Mouse (Mus musculus): ENCODE results near the gene Jmjd6. TPM values are rescaled to one million over a fixed set of nuclear protein-coding genes. Genes with fewer than 3 reads are reported as not detected.

The Jmjd6 gene
- 81.4 and 81.8 TPM in 2 replicates for polyA plus RNA-seq (2014; fragmentation: Nextera tagmentation; extraction: Ambion mirVana)

DNA sequence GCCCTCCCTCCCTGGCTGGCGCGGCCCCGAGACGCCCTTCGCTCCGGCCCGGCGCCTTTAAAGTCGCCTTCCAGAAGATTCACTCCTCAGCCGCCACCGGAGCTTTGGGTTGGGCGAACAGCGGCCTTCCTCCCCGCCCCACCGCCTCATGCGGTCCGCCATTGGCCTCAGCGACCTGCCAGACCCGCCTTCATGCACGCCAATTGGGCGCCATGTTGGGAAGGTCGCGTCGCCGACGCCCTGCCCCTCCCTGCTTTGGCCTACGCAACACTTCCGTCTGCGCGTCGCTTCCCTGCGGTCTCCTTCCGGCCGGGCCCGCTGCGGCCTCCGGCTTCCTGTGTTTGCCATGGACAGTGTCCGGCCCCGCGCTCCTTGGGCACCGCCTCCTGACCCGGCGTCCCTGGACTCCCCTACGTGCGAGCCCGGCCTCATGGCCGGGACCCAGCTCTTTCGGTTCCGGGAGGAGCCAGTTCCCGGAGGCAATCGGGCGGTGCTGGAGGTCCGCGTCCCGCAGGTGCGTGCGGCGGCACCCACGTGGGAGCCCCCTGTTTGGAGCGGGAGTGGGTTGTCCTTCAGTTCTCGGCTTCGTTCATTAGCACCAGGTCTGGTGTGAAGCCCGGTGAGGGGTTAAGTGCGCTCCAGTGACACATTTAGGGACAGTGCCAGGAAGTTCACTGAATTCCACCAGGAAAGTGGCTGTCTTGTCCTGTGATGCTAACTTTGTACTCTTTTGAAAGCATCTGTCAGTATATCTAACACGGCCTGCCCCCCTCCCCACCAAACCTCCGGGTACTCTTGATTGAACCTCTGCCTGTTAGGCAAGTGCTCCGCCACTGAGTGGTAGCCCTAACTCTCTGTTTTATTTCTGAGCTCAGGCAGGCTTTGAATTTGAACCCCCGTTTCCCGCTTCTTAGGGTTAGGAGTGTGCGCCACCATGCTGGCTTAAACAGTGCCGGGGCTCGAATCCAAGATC, at the start of gene Jmjd6, which contains the start of gene Mettl23:
Jmjd6 (minus strand) TSS at position 189 of the 973 bp plus-strand sequence.
Mettl23 (plus strand) TSS at position 18 of the 973 bp plus-strand sequence.
- Histone ChIP-seq H3K36me3 (ENCODE audit: control insufficient read depth, insufficient read depth, low read length) (peaks cover 15% of the 10 kb centered on the region), H3K4me3 (ENCODE audit: low read depth, low read length) (peak within 1 kb of the TSS; percentile 90), H3K9me3 (ENCODE audit: control insufficient read depth, low read length) (no peaks in the 10 kb centered on the region), H3K27me3 (ENCODE audit: control insufficient read depth, insufficient read depth, low read length) (no peaks in the 10 kb centered on the region), H3K27ac (replicated peaks; ENCODE audit: low read depth, low read length) (peak within 1 kb of the TSS; percentile 92), H3K4me1 (ENCODE audit: control insufficient read depth, insufficient read depth, low read length) (peaks cover 21% of the 10 kb centered on the region), H3K4me2 (ENCODE audit: low read depth, severe bottlenecking) (peak within 1 kb of the TSS; percentile 74), H3K9ac (ENCODE audit: low read length) (peak within 1 kb of the TSS; percentile 85)
- DNase-seq (ENCODE audit: low spot score) (peak; percentile 96), ATAC-seq (ENCODE audit: insufficient number of reproducible peaks, low FRiP score, low TSS enrichment, low read depth) (peak; percentile 96)
- under 1% methylated on average over 72 of the region's 72 CpGs for WGBS

- no peak overlapping the region for H3K9ac ChIP-seq (ENCODE audit: low read length)
- ATAC-seq (ENCODE audit: insufficient number of reproducible peaks, low FRiP score, low TSS enrichment, low read depth) (no peak), DNase-seq (ENCODE audit: low spot score) (no peak)
- no peaks in the 10 kb centered on the region for H3K36me3 ChIP-seq (ENCODE audit: control insufficient read depth, insufficient read depth, low read length)
- H3K4me3 ChIP-seq (ENCODE audit: low read depth, low read length) = no peak overlapping the region
- no peaks in the 10 kb centered on the region for H3K27me3 ChIP-seq (ENCODE audit: control insufficient read depth, insufficient read depth, low read length)
- H3K27ac ChIP-seq (replicated peaks; ENCODE audit: low read depth, low read length) = no peak overlapping the region
- no peaks in the 10 kb centered on the region for H3K9me3 ChIP-seq (ENCODE audit: control insufficient read depth, low read length)
- WGBS = 47% methylated on average over 5 of the region's 5 CpGs
- no peak overlapping the region for H3K4me2 ChIP-seq (ENCODE audit: low read depth, severe bottlenecking)
- peaks cover 7% of the 10 kb centered on the region; the same call in 1 of the 2 replicates for H3K4me1 ChIP-seq (ENCODE audit: control insufficient read depth, insufficient read depth, low read length)
Measured at GRCm38 (mm10) chr11:116887136-116887535, 43.9 kb upstream of the Jmjd6 start.

GRCm38 (mm10) chr11:116885275-116886151, 42.3 kb upstream of the Jmjd6 start:
- WGBS = 2% methylated on average over 28 of the region's 28 CpGs
- no peak overlapping the region for H3K27ac ChIP-seq (replicated peaks; ENCODE audit: low read depth, low read length)
- DNase-seq (ENCODE audit: low spot score) (peak; percentile 92), ATAC-seq (ENCODE audit: insufficient number of reproducible peaks, low FRiP score, low TSS enrichment, low read depth) (no peak)
- peak overlapping the region; percentile 21; the same call in 1 of the 2 replicates for H3K4me2 ChIP-seq (ENCODE audit: low read depth, severe bottlenecking)
- H3K9ac ChIP-seq (ENCODE audit: low read length) = no peak overlapping the region
- no peak overlapping the region for H3K4me3 ChIP-seq (ENCODE audit: low read depth, low read length)
- H3K4me1 ChIP-seq (ENCODE audit: control insufficient read depth, insufficient read depth, low read length) = peaks cover 7% of the 10 kb centered on the region; the same call in 1 of the 2 replicates
- H3K27me3 ChIP-seq (ENCODE audit: control insufficient read depth, insufficient read depth, low read length) = no peaks in the 10 kb centered on the region
- H3K9me3 ChIP-seq (ENCODE audit: control insufficient read depth, low read length) = no peaks in the 10 kb centered on the region
- H3K36me3 ChIP-seq (ENCODE audit: control insufficient read depth, insufficient read depth, low read length) = no peaks in the 10 kb centered on the region

- no peak for ATAC-seq (ENCODE audit: insufficient number of reproducible peaks, low FRiP score, low TSS enrichment, low read depth)
- Histone ChIP-seq H3K4me3 (ENCODE audit: low read depth, low read length) (no peak overlapping the region), H3K4me2 (ENCODE audit: low read depth, severe bottlenecking) (no peak overlapping the region), H3K36me3 (ENCODE audit: control insufficient read depth, insufficient read depth, low read length) (no peaks in the 10 kb centered on the region), H3K27ac (replicated peaks; ENCODE audit: low read depth, low read length) (no peak overlapping the region), H3K9me3 (ENCODE audit: control insufficient read depth, low read length) (no peaks in the 10 kb centered on the region), H3K27me3 (ENCODE audit: control insufficient read depth, insufficient read depth, low read length) (no peaks in the 10 kb centered on the region), H3K9ac (ENCODE audit: low read length) (no peak overlapping the region), H3K4me1 (ENCODE audit: control insufficient read depth, insufficient read depth, low read length) (peaks cover 3% of the 10 kb centered on the region; the same call in 1 of the 2 replicates)
- no peak for DNase-seq (ENCODE audit: low spot score)
- WGBS = 80% methylated on average over 6 of the region's 6 CpGs
Measured at GRCm38 (mm10) chr11:116884061-116884460, 40.8 kb upstream of the Jmjd6 start.

GRCm38 (mm10) chr11:116882446-116882845, 39.2 kb upstream of the Jmjd6 start:
- no peak for DNase-seq (ENCODE audit: low spot score)
- Histone ChIP-seq H3K4me2 (ENCODE audit: low read depth, severe bottlenecking) (no peak overlapping the region), H3K4me3 (ENCODE audit: low read depth, low read length) (no peak overlapping the region), H3K36me3 (ENCODE audit: control insufficient read depth, insufficient read depth, low read length) (no peaks in the 10 kb centered on the region), H3K27me3 (ENCODE audit: control insufficient read depth, insufficient read depth, low read length) (no peaks in the 10 kb centered on the region), H3K9ac (ENCODE audit: low read length) (no peak overlapping the region), H3K4me1 (ENCODE audit: control insufficient read depth, insufficient read depth, low read length) (peaks cover 3% of the 10 kb centered on the region; the same call in 1 of the 2 replicates), H3K27ac (replicated peaks; ENCODE audit: low read depth, low read length) (no peak overlapping the region), H3K9me3 (ENCODE audit: control insufficient read depth, low read length) (no peaks in the 10 kb centered on the region)
- 71% methylated on average over 10 of the region's 10 CpGs for WGBS
- ATAC-seq (ENCODE audit: insufficient number of reproducible peaks, low FRiP score, low TSS enrichment, low read depth) = no peak

DNA sequence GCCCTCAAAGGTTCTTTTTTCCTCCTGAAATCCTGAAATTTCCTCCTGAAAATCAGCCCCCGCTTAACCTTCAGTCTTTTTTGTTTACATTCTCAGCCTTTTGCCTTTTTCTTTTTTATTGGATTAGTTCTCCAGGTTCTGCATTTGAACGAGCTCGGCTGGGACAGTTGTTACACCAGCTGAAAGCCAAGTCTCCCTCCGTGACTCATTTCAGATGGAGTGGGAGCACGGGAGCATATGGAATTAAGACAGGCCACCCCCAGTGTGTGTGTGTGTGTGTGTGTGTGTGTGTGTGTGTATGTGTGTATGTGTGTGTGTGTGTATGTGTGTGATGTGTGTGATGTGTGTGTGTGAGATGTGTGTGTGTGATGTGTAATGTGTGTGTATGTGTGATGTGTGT, 38.2 kb upstream of the Jmjd6 start:
- Histone ChIP-seq H3K9ac (ENCODE audit: low read length) (no peak overlapping the region), H3K27me3 (ENCODE audit: control insufficient read depth, insufficient read depth, low read length) (no peaks in the 10 kb centered on the region), H3K4me1 (ENCODE audit: control insufficient read depth, insufficient read depth, low read length) (peaks cover 3% of the 10 kb centered on the region; the same call in 1 of the 2 replicates), H3K4me2 (ENCODE audit: low read depth, severe bottlenecking) (no peak overlapping the region), H3K27ac (replicated peaks; ENCODE audit: low read depth, low read length) (no peak overlapping the region), H3K36me3 (ENCODE audit: control insufficient read depth, insufficient read depth, low read length) (no peaks in the 10 kb centered on the region), H3K4me3 (ENCODE audit: low read depth, low read length) (no peak overlapping the region), H3K9me3 (ENCODE audit: control insufficient read depth, low read length) (no peaks in the 10 kb centered on the region)
- DNase-seq (ENCODE audit: low spot score) (no peak), ATAC-seq (ENCODE audit: insufficient number of reproducible peaks, low FRiP score, low TSS enrichment, low read depth) (no peak)
- WGBS = 75% methylated on average over 5 of the region's 5 CpGs

DNA sequence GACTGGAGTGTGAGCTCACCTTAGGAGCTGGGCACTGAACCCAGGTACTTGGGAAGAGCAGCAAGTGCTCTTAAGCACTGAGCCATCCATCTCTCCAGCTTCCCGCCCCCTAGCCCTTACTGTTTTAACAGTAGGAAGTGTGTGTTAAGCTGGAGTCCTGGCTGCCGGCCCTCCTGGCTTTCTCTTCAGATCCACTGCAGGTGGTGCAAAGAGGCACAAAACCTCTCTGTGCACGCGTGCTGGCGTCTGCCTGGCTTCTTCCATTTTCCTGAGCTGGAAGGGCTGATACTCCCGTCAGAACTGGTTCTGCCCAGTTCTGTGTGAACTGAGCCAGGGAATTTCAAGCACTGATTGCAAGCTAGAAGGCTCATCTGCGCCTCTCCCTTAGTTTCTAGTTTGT, 37.6 kb upstream of the Jmjd6 start:
- Histone ChIP-seq H3K4me1 (ENCODE audit: control insufficient read depth, insufficient read depth, low read length) (peaks cover 3% of the 10 kb centered on the region; the same call in 1 of the 2 replicates), H3K9me3 (ENCODE audit: control insufficient read depth, low read length) (no peaks in the 10 kb centered on the region), H3K4me3 (ENCODE audit: low read depth, low read length) (no peak overlapping the region), H3K27me3 (ENCODE audit: control insufficient read depth, insufficient read depth, low read length) (no peaks in the 10 kb centered on the region), H3K4me2 (ENCODE audit: low read depth, severe bottlenecking) (no peak overlapping the region), H3K27ac (replicated peaks; ENCODE audit: low read depth, low read length) (no peak overlapping the region), H3K9ac (ENCODE audit: low read length) (no peak overlapping the region), H3K36me3 (ENCODE audit: control insufficient read depth, insufficient read depth, low read length) (no peaks in the 10 kb centered on the region)
- no peak for ATAC-seq (ENCODE audit: insufficient number of reproducible peaks, low FRiP score, low TSS enrichment, low read depth)
- WGBS = 80% methylated on average over 7 of the region's 7 CpGs
- no peak for DNase-seq (ENCODE audit: low spot score)

- DNase-seq (ENCODE audit: low spot score) (no peak), ATAC-seq (ENCODE audit: insufficient number of reproducible peaks, low FRiP score, low TSS enrichment, low read depth) (no peak)
- H3K4me2 ChIP-seq (ENCODE audit: low read depth, severe bottlenecking) = no peak overlapping the region
- H3K27me3 ChIP-seq (ENCODE audit: control insufficient read depth, insufficient read depth, low read length) = no peaks in the 10 kb centered on the region
- no peak overlapping the region for H3K4me3 ChIP-seq (ENCODE audit: low read depth, low read length)
- H3K36me3 ChIP-seq (ENCODE audit: control insufficient read depth, insufficient read depth, low read length) = peaks cover 3% of the 10 kb centered on the region; the same call in 1 of the 2 replicates
- WGBS = 92% methylated on average over 8 of the region's 8 CpGs
- H3K9me3 ChIP-seq (ENCODE audit: control insufficient read depth, low read length) = no peaks in the 10 kb centered on the region
- no peak overlapping the region for H3K9ac ChIP-seq (ENCODE audit: low read length)
- H3K27ac ChIP-seq (replicated peaks; ENCODE audit: low read depth, low read length) = no peak overlapping the region
- H3K4me1 ChIP-seq (ENCODE audit: control insufficient read depth, insufficient read depth, low read length) = no peaks in the 10 kb centered on the region
Measured at GRCm38 (mm10) chr11:116878454-116878853, 35.2 kb upstream of the Jmjd6 start.

Data from limb, embryonic 11.5 days (tissue).